Mouse (Mus musculus) thymus, adult 2 months (tissue): Measurements from ENCODE around the gene Gltpd2. TPM values are rescaled to one million over a fixed set of nuclear protein-coding genes. Genes with fewer than 3 reads are reported as not detected.

Experiments
- DNase-seq: peaks from one replicate; pipeline ENCODE4 v3.0.0; 2021
- H3K27ac ChIP-seq: fragments of 200-500 bp; 2 replicates; pipeline ENCODE4 v1.5.1; 2012; ENCODE audit warnings: low read length, control low read depth; ENCODE audit not compliant: control insufficient read depth, insufficient read depth
- H3K27me3 ChIP-seq: fragments of 200-500 bp; 2 replicates; pipeline ENCODE4 v1.6.1; 2012; ENCODE audit warnings: mild to moderate bottlenecking, low read length, moderate library complexity, mixed read lengths; ENCODE audit not compliant: control insufficient read depth, insufficient read depth
- H3K36me3 ChIP-seq: fragments of 200-500 bp; 2 replicates; pipeline ENCODE4 v1.6.1; 2012; ENCODE audit warnings: mild to moderate bottlenecking, low read length, moderate library complexity; ENCODE audit not compliant: control insufficient read depth, insufficient read depth
- H3K4me1 ChIP-seq: fragments of 200-500 bp; replicated peaks from 2 replicates; pipeline ENCODE4 v1.6.1; 2012; ENCODE audit warnings: low read length; ENCODE audit not compliant: control insufficient read depth, insufficient read depth
- H3K4me3 ChIP-seq: fragments of 200-500 bp; 2 replicates; pipeline ENCODE4 v1.5.1; 2012; ENCODE audit warnings: mild to moderate bottlenecking, low read length, control low read depth, moderate library complexity; ENCODE audit not compliant: control insufficient read depth, insufficient read depth
- CTCF ChIP-seq: fragments of 200-500 bp; IDR thresholded peaks from 2 replicates; pipeline ENCODE4 v1.5.1; 2012; ENCODE audit warnings: mild to moderate bottlenecking, control low read depth, low read length, moderate library complexity, borderline replicate concordance; ENCODE audit not compliant: control insufficient read depth, poor library complexity, insufficient read depth; ENCODE audit errors: extremely low read depth
- POLR2A ChIP-seq: fragments of 200-500 bp; IDR thresholded peaks from 2 replicates; pipeline ENCODE4 v1.6.1; 2012; ENCODE audit warnings: mild to moderate bottlenecking, low read length, control low read depth, moderate library complexity; ENCODE audit not compliant: control insufficient read depth, poor library complexity, insufficient read depth; ENCODE audit errors: extremely low read depth
- WGBS: fragments of 180-500 bp; shearing (Covaris S2); methylation state at CpG from one replicate; pipeline ENCODE4 v1.1.7; 2018; 5-methylcytosine and 5-hydroxymethylcytosine counted together
- polyA plus RNA-seq: library from polyadenylated mRNA; depleted of rRNA; stranded (reverse); fragments of >200 nt; gene quantifications from 2 replicates; pipeline ENCODE4 v1.2.3, GENCODE M21; 2012; rRNA removed

Gene Gltpd2
- polyA plus RNA-seq, 1 experiment, result 0.22 TPM

GRCm38 (mm10) chr11:70564276-70564873, 45.4 kb downstream of the Gltpd2 start:
- peaks cover 10% of the 10 kb centered on the region for H3K4me1 ChIP-seq
- H3K4me3 ChIP-seq, result no peak overlapping the region
- TF ChIP-seq POLR2A (no peak), CTCF (no peak)
- H3K27ac ChIP-seq, result no peak overlapping the region
- no peaks in the 10 kb centered on the region for H3K36me3 ChIP-seq
- H3K27me3 ChIP-seq, result no peaks in the 10 kb centered on the region
- no peak for DNase-seq
- 66% methylated on average over 4 of the region's 4 CpGs for WGBS

- no peaks in the 10 kb centered on the region for H3K27me3 ChIP-seq
- H3K36me3 ChIP-seq, result no peaks in the 10 kb centered on the region
- no peak for DNase-seq
- 93% methylated on average over 7 of the region's 7 CpGs for WGBS
- H3K4me1 ChIP-seq, result peaks cover 10% of the 10 kb centered on the region
- H3K27ac ChIP-seq, result no peak overlapping the region
- no peak for TF ChIP-seq CTCF
- no peak for TF ChIP-seq POLR2A
- no peak overlapping the region for H3K4me3 ChIP-seq
These were observed 47.6 kb downstream of the Gltpd2 start for GRCm38 (mm10) chr11:70566586-70566985.

Other genes with a start within 250 kb of the Gltpd2 start
- gene Alox12e, start 196.6 kb upstream of the Gltpd2 start, polyA plus RNA-seq, result 38.5 and 44.2 TPM in 2 replicates
- gene Alox15, start 167.2 kb upstream of the Gltpd2 start, polyA plus RNA-seq, result 10.3 and 14.5 TPM in 2 replicates
- 33.0 and 40.4 TPM in 2 replicates for gene Pelp1, start 109.2 kb upstream of the Gltpd2 start, polyA plus RNA-seq
- gene Arrb2, start 86.6 kb upstream of the Gltpd2 start, polyA plus RNA-seq, result 213 and 220 TPM in 2 replicates
- 29.1 and 34.8 TPM in 2 replicates for gene Med11, start 67.3 kb upstream of the Gltpd2 start, polyA plus RNA-seq
- 27.0 and 31.2 TPM in 2 replicates for gene Zmynd15, start 59.8 kb upstream of the Gltpd2 start, polyA plus RNA-seq
- gene Cxcl16, start 59.2 kb upstream of the Gltpd2 start, polyA plus RNA-seq, result 57.7 and 92.8 TPM in 2 replicates
- gene Tm4sf5, start 14.0 kb upstream of the Gltpd2 start, polyA plus RNA-seq, result 7.0 and 8.0 TPM in 2 replicates
- 5.3 and 7.2 TPM in 2 replicates for gene Vmo1, start 4.6 kb upstream of the Gltpd2 start, polyA plus RNA-seq
- 387 and 460 TPM in 2 replicates for gene Psmb6, start 6.2 kb downstream of the Gltpd2 start, polyA plus RNA-seq
- not detected in 2 replicates for gene Gm40193, start 13.7 kb downstream of the Gltpd2 start, polyA plus RNA-seq
- 12.8 and 16.1 TPM in 2 replicates for gene Pld2, start 20.9 kb downstream of the Gltpd2 start, polyA plus RNA-seq
- 151 and 172 TPM in 2 replicates for gene Mink1, start 43.7 kb downstream of the Gltpd2 start, polyA plus RNA-seq
- 0.15 TPM in 1 of 2 replicates, not detected in the other for gene 4930544D05Rik, start 96.7 kb downstream of the Gltpd2 start, polyA plus RNA-seq
- gene Chrne, start 100.0 kb downstream of the Gltpd2 start, polyA plus RNA-seq, result 0.53 and 1.1 TPM in 2 replicates
- 0.04 TPM in 2 replicates for gene Gp1ba, start 119.9 kb downstream of the Gltpd2 start, polyA plus RNA-seq
- 285 and 346 TPM in 2 replicates for gene Rnf167, start 128.0 kb downstream of the Gltpd2 start, polyA plus RNA-seq
- 132 and 162 TPM in 2 replicates for gene Slc25a11, start 128.3 kb downstream of the Gltpd2 start, polyA plus RNA-seq
- 3,213 and 4,498 TPM in 2 replicates for gene Pfn1, start 135.4 kb downstream of the Gltpd2 start, polyA plus RNA-seq
- 25.3 and 75.8 TPM in 2 replicates for gene Eno3, start 138.0 kb downstream of the Gltpd2 start, polyA plus RNA-seq
- 27.5 and 32.2 TPM in 2 replicates for gene Spag7, start 150.2 kb downstream of the Gltpd2 start, polyA plus RNA-seq
- gene Camta2, start 168.9 kb downstream of the Gltpd2 start, polyA plus RNA-seq, result 38.4 and 42.7 TPM in 2 replicates
- gene Inca1, start 181.0 kb downstream of the Gltpd2 start, polyA plus RNA-seq, result 1.1 and 1.9 TPM in 2 replicates
- 25.5 and 32.1 TPM in 2 replicates for gene Kif1c, start 181.4 kb downstream of the Gltpd2 start, polyA plus RNA-seq
- 3.9 and 4.6 TPM in 2 replicates for gene Zfp3, start 245.0 kb downstream of the Gltpd2 start, polyA plus RNA-seq